Mouse (Mus musculus) stomach, postnatal 0 days (tissue): ENCODE results near the gene Rnf220. TPM values are rescaled to one million over a fixed set of nuclear protein-coding genes. Genes with fewer than 3 reads are reported as not detected.

ENCODE experiments used
- ATAC-seq: fragments of 200-750 bp; cut with Nextera tagmentation; 2 replicates; pipeline ENCODE4 v1.8.0; 2017; ENCODE audit not compliant: low FRiP score, low TSS enrichment
- DNase-seq: peaks from one replicate; pipeline ENCODE4 v3.0.0-alpha.2; 2016; ENCODE audit warnings: low spot score
- H3K27ac ChIP-seq: fragments of 300-500 bp; sonication (generic); replicated peaks from 2 replicates; pipeline ENCODE4 v1.5.1; 2014; ENCODE audit warnings: mild to moderate bottlenecking, control low read depth
- H3K27me3 ChIP-seq: fragments of 300-500 bp; sonication (generic); 2 replicates; pipeline ENCODE4 v1.6.1; 2014; ENCODE audit warnings: low read length; ENCODE audit not compliant: control insufficient read depth, insufficient read depth
- H3K36me3 ChIP-seq: fragments of 300-500 bp; sonication (generic); 2 replicates; pipeline ENCODE4 v1.6.1; 2014; ENCODE audit warnings: low read length, mixed read lengths; ENCODE audit not compliant: control insufficient read depth, insufficient read depth
- H3K4me1 ChIP-seq: fragments of 300-500 bp; sonication (generic); replicated peaks from 2 replicates; pipeline ENCODE4 v1.6.1; 2014; ENCODE audit warnings: antibody characterized with exemption; ENCODE audit not compliant: control insufficient read depth, insufficient read depth
- H3K4me2 ChIP-seq: fragments of 300-500 bp; sonication (generic); replicated peaks from 2 replicates; pipeline ENCODE4 v1.6.1; 2014; ENCODE audit warnings: low read depth, mild to moderate bottlenecking, control low read depth, moderate library complexity
- H3K4me3 ChIP-seq: fragments of 300-500 bp; sonication (generic); 2 replicates; pipeline ENCODE4 v1.5.1; 2014; ENCODE audit warnings: low read depth, low read length, control low read depth
- H3K9ac ChIP-seq: fragments of 300-500 bp; sonication (generic); 2 replicates; pipeline ENCODE4 v1.6.1; 2014; ENCODE audit warnings: mild to moderate bottlenecking, low read length, control low read depth, mixed read lengths
- H3K9me3 ChIP-seq: fragments of 300-500 bp; sonication (generic); 2 replicates; pipeline ENCODE4 v1.6.1; 2016; ENCODE audit warnings: low read length; ENCODE audit not compliant: control insufficient read depth
- CTCF ChIP-seq: IDR thresholded peaks from 2 replicates; pipeline ENCODE4 v1.5.1; 2016; ENCODE audit warnings: antibody characterized with exemption, low read depth, mild to moderate bottlenecking, moderate library complexity
- EP300 ChIP-seq: optimal IDR thresholded peaks from 2 replicates; pipeline ENCODE3; 2016; ENCODE audit warnings: antibody characterized with exemption
- WGBS: fragments of 180-500 bp; shearing (Covaris S2); extraction: QIAGEN DNeasy Blood & Tissue Kit; methylation state at CpG from one replicate; pipeline ENCODE4 v1.1.7; 2014; 5-methylcytosine and 5-hydroxymethylcytosine counted together
- polyA plus RNA-seq: library from polyadenylated mRNA; unstranded; fragments of >200 nt; fragmentation: Nextera tagmentation; extraction: Ambion mirVana; gene quantifications from 2 replicates; pipeline ENCODE4 v1.2.1, GENCODE M21; 2015

The Rnf220 gene
- polyA plus RNA-seq, 1 experiment from 2014 or later, result 33.0 TPM

DNA sequence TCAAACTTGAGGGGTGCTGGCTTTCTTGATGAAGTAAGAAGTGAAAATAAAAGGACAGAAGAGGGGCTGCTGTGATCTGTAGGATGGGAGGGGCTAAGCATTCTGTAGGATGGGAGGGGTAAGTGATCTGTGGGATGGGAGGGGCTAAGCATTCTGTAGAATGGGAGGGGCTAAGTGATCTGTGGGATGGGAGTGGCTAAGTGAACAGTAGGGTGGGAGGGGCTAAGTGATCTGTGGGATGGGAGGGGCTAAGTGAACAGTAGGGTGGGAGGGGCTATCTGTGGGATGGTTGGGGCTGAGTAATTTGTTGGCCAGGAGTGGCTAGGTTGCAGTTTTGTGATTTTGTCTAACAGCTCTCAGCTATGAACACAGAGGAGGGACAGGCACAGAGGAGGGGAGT lies 157.1 kb downstream of the Rnf220 start:
- TF ChIP-seq EP300 (no peak), CTCF (no peak)
- no peak overlapping the region for H3K4me3 ChIP-seq
- no peak for DNase-seq
- no peak for ATAC-seq
- H3K9me3 ChIP-seq, result no peaks in the 10 kb centered on the region
- no peaks in the 10 kb centered on the region for H3K36me3 ChIP-seq
- no peaks in the 10 kb centered on the region for H3K27me3 ChIP-seq
- H3K4me2 ChIP-seq, result no peak overlapping the region
- no peak overlapping the region for H3K27ac ChIP-seq
- 0 out of 2 replicates have a peak, but pooled peaks cover 3% of the 10 kb centered on the region for H3K4me1 ChIP-seq
- H3K9ac ChIP-seq, result no peak overlapping the region

- TF ChIP-seq EP300 (no peak), CTCF (no peak)
- Histone ChIP-seq H3K4me2 (no peak overlapping the region), H3K9ac (no peak overlapping the region), H3K27ac (no peak overlapping the region), H3K4me1 (no peaks in the 10 kb centered on the region), H3K36me3 (no peaks in the 10 kb centered on the region), H3K4me3 (no peak overlapping the region), H3K9me3 (no peaks in the 10 kb centered on the region), H3K27me3 (no peaks in the 10 kb centered on the region)
- ATAC-seq (0 out of 2 replicates have a peak, but pooled peaks have one; percentile 55), DNase-seq (no peak)
- WGBS, result 44% methylated on average over 11 of the region's 11 CpGs
Measured at GRCm38 (mm10) chr4:117330836-117331475, 165.9 kb downstream of the Rnf220 start.

- no peak overlapping the region for H3K4me3 ChIP-seq
- no peak overlapping the region for H3K27ac ChIP-seq
- DNase-seq, result no peak
- H3K4me1 ChIP-seq, result no peaks in the 10 kb centered on the region
- H3K9ac ChIP-seq, result no peak overlapping the region
- TF ChIP-seq CTCF (no peak), EP300 (no peak)
- no peak overlapping the region for H3K4me2 ChIP-seq
- no peaks in the 10 kb centered on the region for H3K36me3 ChIP-seq
- H3K27me3 ChIP-seq, result no peaks in the 10 kb centered on the region
- 79% methylated on average over 3 of the region's 3 CpGs for WGBS
- H3K9me3 ChIP-seq, result no peaks in the 10 kb centered on the region
- ATAC-seq, result no peak
Measured at GRCm38 (mm10) chr4:117330132-117330531, 166.7 kb downstream of the Rnf220 start.

GRCm38 (mm10) chr4:117326915-117327314 lies 169.9 kb downstream of the Rnf220 start:
- Histone ChIP-seq H3K27me3 (no peaks in the 10 kb centered on the region), H3K4me3 (no peak overlapping the region), H3K9ac (no peak overlapping the region), H3K36me3 (no peaks in the 10 kb centered on the region), H3K4me2 (no peak overlapping the region), H3K4me1 (no peaks in the 10 kb centered on the region), H3K9me3 (no peaks in the 10 kb centered on the region), H3K27ac (no peak overlapping the region)
- ATAC-seq, result no peak
- no peak for TF ChIP-seq CTCF
- TF ChIP-seq EP300, result no peak
- WGBS, result 79% methylated on average over 3 of the region's 3 CpGs
- DNase-seq, result no peak

DNA sequence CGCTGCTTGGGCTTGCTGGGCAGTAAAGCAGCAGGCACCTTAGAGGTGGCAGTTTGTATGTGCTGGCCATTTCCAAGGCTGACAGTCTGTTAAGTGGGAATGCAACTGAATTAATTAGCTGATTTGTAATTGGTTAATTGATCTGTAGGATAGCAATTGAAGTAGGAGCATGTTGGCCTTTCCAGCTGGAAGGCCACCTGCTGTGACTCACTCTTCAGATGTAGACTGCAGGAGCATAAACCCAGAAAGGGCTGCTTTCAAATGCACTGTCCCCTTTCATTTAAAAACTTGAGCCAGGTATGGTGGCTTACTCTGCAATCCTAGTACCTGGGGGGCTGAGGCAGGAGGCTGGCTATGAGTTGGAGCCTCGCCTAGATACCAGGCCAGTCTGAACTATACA lies 171.8 kb downstream of the Rnf220 start:
- Histone ChIP-seq H3K27ac (no peak overlapping the region), H3K4me2 (no peak overlapping the region), H3K9ac (no peak overlapping the region), H3K36me3 (no peaks in the 10 kb centered on the region), H3K9me3 (no peaks in the 10 kb centered on the region), H3K4me1 (no peaks in the 10 kb centered on the region), H3K27me3 (no peaks in the 10 kb centered on the region), H3K4me3 (no peak overlapping the region)
- ATAC-seq, result no peak
- WGBS, result 84% methylated on average over 2 of the region's 2 CpGs
- no peak for TF ChIP-seq EP300
- TF ChIP-seq CTCF, result no peak
- DNase-seq, result no peak

GRCm38 (mm10) chr4:117323515-117324344 lies 173.1 kb downstream of the Rnf220 start:
- ATAC-seq (peak; percentile 61), DNase-seq (peak; percentile 62)
- no peak overlapping the region for H3K4me3 ChIP-seq
- no peak overlapping the region for H3K4me2 ChIP-seq
- H3K4me1 ChIP-seq, result no peaks in the 10 kb centered on the region
- 31% methylated on average over 14 of the region's 14 CpGs for WGBS
- no peaks in the 10 kb centered on the region for H3K36me3 ChIP-seq
- no peaks in the 10 kb centered on the region for H3K9me3 ChIP-seq
- H3K9ac ChIP-seq, result no peak overlapping the region
- H3K27ac ChIP-seq, result no peak overlapping the region
- H3K27me3 ChIP-seq, result no peaks in the 10 kb centered on the region
- TF ChIP-seq EP300 (no peak), CTCF (peak; percentile 95)
